Mouse (Mus musculus) stomach, postnatal 0 days (tissue): ENCODE results near the gene Arhgap42.

ENCODE experiments used
- CTCF ChIP-seq: IDR thresholded peaks from 2 replicates; pipeline ENCODE4 v1.5.1; 2016; ENCODE audit warnings: antibody characterized with exemption, low read depth, mild to moderate bottlenecking, moderate library complexity
- EP300 ChIP-seq: optimal IDR thresholded peaks from 2 replicates; pipeline ENCODE3; 2016; ENCODE audit warnings: antibody characterized with exemption

DNA sequence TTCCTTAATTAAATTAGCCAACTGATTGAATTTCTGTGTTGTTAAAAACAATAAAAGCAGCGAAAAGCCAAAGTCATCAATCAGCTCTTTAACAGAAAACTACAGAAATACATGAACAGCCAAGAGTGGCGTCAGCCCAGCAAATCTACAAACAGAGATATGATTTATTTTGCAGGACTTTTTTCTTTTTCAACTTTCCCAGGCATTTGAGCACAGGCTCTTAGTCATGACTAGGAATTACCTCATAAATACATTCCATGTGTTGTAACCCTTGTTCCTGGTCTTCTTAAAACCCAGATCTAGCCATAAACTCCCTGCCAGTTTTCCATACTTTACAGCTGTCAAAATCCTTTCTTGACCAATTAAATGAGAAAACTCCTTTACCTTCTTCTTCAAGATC, 114.7 kb downstream of the Arhgap42 start:
- TF ChIP-seq CTCF (no peak), EP300 (no peak)
